Mouse (Mus musculus): ENCODE measurements around the gene Pcca. TPM values are rescaled to one million over a fixed set of nuclear protein-coding genes. Genes with fewer than 3 reads are reported as not detected.

Gene Pcca
- polyA plus RNA-seq, 1 experiment from 2014 or later, result 15.8 TPM

GRCm38 (mm10) chr14:122862623-122863022, 328.5 kb downstream of the Pcca start:
- no peaks in the 10 kb centered on the region for H3K9me3 ChIP-seq (replicated peaks)
- no peak overlapping the region for H3K4me2 ChIP-seq
- H3K4me3 ChIP-seq (replicated peaks), result no peak overlapping the region
- H3K36me3 ChIP-seq (replicated peaks), result no peaks in the 10 kb centered on the region
- H3K27me3 ChIP-seq, result no peaks in the 10 kb centered on the region
- H3K27ac ChIP-seq (replicated peaks), result no peak overlapping the region
- 52% methylated on average over 4 of the region's 4 CpGs for WGBS (ENCODE audit: insufficient replicate concordance)
- no peaks in the 10 kb centered on the region for H3K4me1 ChIP-seq (replicated peaks)
- no peak for ATAC-seq (ENCODE audit: insufficient read depth)
- H3K9ac ChIP-seq, result no peak overlapping the region

DNA sequence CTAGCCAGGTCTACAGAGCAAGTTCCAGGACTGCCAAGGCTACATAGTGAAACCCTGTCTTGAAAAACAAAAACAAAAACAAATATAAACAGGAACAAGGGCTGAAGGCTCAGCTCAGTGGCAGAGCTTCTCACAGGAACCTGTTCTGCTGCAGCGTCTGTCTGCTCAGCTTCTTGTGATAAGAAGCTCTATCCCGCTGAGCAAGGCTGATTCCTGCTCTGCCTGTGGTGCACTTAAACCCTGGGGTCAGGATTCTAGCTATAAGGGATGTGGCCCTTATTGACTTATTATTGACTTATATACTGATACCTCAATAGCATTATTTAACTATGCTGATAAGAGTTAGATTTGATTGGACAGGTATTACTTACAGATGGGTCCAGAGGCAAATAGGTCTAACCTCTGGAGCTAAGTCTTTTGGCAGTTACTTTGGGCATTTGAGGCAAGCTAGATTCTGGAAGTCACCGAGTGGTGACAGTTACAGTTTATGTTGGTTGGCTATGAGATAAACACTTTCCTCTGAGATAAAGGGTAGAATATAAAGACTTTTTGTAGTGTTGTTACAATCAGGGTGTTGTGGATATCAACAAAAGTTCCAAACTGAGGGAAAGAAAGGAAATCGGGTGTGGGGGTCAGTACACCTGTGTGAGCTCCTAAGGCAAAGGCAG, 331.5 kb downstream of the Pcca start:
- no peak for ATAC-seq (ENCODE audit: insufficient read depth)
- Histone ChIP-seq H3K27me3 (no peaks in the 10 kb centered on the region), H3K4me1 (replicated peaks) (no peaks in the 10 kb centered on the region), H3K36me3 (replicated peaks) (no peaks in the 10 kb centered on the region), H3K27ac (replicated peaks) (no peak overlapping the region), H3K9me3 (replicated peaks) (no peaks in the 10 kb centered on the region), H3K4me2 (no peak overlapping the region), H3K9ac (no peak overlapping the region), H3K4me3 (replicated peaks) (no peak overlapping the region)
- WGBS (ENCODE audit: insufficient replicate concordance), result 26% methylated on average over 4 of the region's 4 CpGs

DNA sequence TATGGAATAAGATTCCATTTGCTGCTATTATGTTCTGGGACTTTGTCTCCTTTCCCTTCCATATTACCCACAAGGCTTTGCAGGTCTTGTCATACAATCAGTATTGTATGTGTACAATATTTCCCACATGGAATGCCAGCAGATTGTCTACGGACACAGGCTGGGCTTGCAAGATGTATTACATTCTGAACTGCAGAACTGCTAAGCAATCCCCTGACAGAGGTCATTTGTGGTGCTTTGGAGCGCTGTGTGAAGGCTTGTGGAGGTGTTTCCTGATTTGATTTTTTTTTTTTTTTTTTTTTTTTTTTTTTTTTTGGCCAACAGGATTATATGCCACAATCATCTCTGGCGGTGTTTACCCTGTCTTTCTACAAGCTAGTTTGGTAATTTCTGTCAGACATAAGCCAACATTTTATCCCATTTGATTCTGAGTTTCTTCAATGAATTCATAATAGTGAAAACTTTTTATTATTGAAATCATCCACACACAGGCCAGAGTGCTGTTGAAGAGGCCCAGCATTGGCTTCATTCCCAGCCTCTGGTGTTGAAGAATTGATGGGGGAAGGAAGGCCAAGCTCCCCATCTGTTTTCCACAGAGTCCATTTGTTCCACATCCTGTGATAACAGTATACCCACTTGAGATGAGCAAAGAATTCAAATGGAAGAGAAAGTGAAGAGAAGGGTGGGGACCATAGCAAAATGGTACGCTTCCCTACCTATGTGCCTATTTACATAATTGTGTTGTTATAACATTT, 333.6 kb downstream of the Pcca start:
- H3K36me3 ChIP-seq (replicated peaks), result no peaks in the 10 kb centered on the region
- H3K9me3 ChIP-seq (replicated peaks), result no peaks in the 10 kb centered on the region
- no peaks in the 10 kb centered on the region for H3K27me3 ChIP-seq
- WGBS (ENCODE audit: insufficient replicate concordance), result 62% methylated on average over 4 of the region's 4 CpGs
- no peaks in the 10 kb centered on the region for H3K4me1 ChIP-seq (replicated peaks)
- no peak for ATAC-seq (ENCODE audit: insufficient read depth)
- no peak overlapping the region for H3K27ac ChIP-seq (replicated peaks)
- H3K4me3 ChIP-seq (replicated peaks), result no peak overlapping the region
- no peak overlapping the region for H3K4me2 ChIP-seq
- H3K9ac ChIP-seq, result no peak overlapping the region

GRCm38 (mm10) chr14:122869831-122870230, 335.7 kb downstream of the Pcca start:
- Histone ChIP-seq H3K9ac (no peak overlapping the region), H3K27me3 (no peaks in the 10 kb centered on the region), H3K4me3 (replicated peaks) (no peak overlapping the region), H3K4me1 (replicated peaks) (no peaks in the 10 kb centered on the region), H3K9me3 (replicated peaks) (no peaks in the 10 kb centered on the region), H3K4me2 (no peak overlapping the region), H3K36me3 (replicated peaks) (no peaks in the 10 kb centered on the region), H3K27ac (replicated peaks) (no peak overlapping the region)
- no peak for ATAC-seq (ENCODE audit: insufficient read depth)
- whole genome bisulfite sequencing (ENCODE audit: insufficient replicate concordance), result 58% methylated on average over 6 of the region's 6 CpGs

- no peaks in the 10 kb centered on the region for H3K9me3 ChIP-seq (replicated peaks)
- H3K27me3 ChIP-seq, result no peaks in the 10 kb centered on the region
- ATAC-seq (ENCODE audit: insufficient read depth), result no peak
- no peaks in the 10 kb centered on the region for H3K4me1 ChIP-seq (replicated peaks)
- 55% methylated on average over 4 of the region's 4 CpGs for WGBS (ENCODE audit: insufficient replicate concordance)
- no peak overlapping the region for H3K4me2 ChIP-seq
- H3K36me3 ChIP-seq (replicated peaks), result no peaks in the 10 kb centered on the region
- H3K9ac ChIP-seq, result no peak overlapping the region
- H3K27ac ChIP-seq (replicated peaks), result no peak overlapping the region
- H3K4me3 ChIP-seq (replicated peaks), result no peak overlapping the region
Observed at GRCm38 (mm10) chr14:122871841-122872580, 337.9 kb downstream of the Pcca start.

- Histone ChIP-seq H3K4me3 (replicated peaks) (no peak overlapping the region), H3K4me1 (replicated peaks) (no peaks in the 10 kb centered on the region), H3K9ac (no peak overlapping the region), H3K4me2 (no peak overlapping the region), H3K27ac (replicated peaks) (no peak overlapping the region), H3K9me3 (replicated peaks) (no peaks in the 10 kb centered on the region), H3K27me3 (no peaks in the 10 kb centered on the region), H3K36me3 (replicated peaks) (no peaks in the 10 kb centered on the region)
- 53% methylated on average over 6 of the region's 6 CpGs for WGBS (ENCODE audit: insufficient replicate concordance)
- ATAC-seq (ENCODE audit: insufficient read depth), result no peak
Observed at GRCm38 (mm10) chr14:122872612-122873011, 338.5 kb downstream of the Pcca start.

- no peak overlapping the region for H3K4me2 ChIP-seq
- no peaks in the 10 kb centered on the region for H3K4me1 ChIP-seq (replicated peaks)
- no peak for ATAC-seq (ENCODE audit: insufficient read depth)
- no peak overlapping the region for H3K9ac ChIP-seq
- no peak overlapping the region for H3K4me3 ChIP-seq (replicated peaks)
- 70% methylated on average over 8 of the region's 8 CpGs for WGBS (ENCODE audit: insufficient replicate concordance)
- H3K36me3 ChIP-seq (replicated peaks), result no peaks in the 10 kb centered on the region
- no peak overlapping the region for H3K27ac ChIP-seq (replicated peaks)
- no peaks in the 10 kb centered on the region for H3K27me3 ChIP-seq
- H3K9me3 ChIP-seq (replicated peaks), result no peaks in the 10 kb centered on the region
Observed at GRCm38 (mm10) chr14:122875056-122875455, 340.9 kb downstream of the Pcca start.

- Histone ChIP-seq H3K4me3 (replicated peaks) (no peak overlapping the region), H3K4me2 (no peak overlapping the region), H3K36me3 (replicated peaks) (no peaks in the 10 kb centered on the region), H3K9ac (no peak overlapping the region), H3K27me3 (no peaks in the 10 kb centered on the region), H3K4me1 (replicated peaks) (no peaks in the 10 kb centered on the region), H3K27ac (replicated peaks) (no peak overlapping the region), H3K9me3 (replicated peaks) (no peaks in the 10 kb centered on the region)
- no peak for ATAC-seq (ENCODE audit: insufficient read depth)
- 59% methylated on average over 6 of the region's 6 CpGs for WGBS (ENCODE audit: insufficient replicate concordance)
Observed at GRCm38 (mm10) chr14:122875636-122876035, 341.5 kb downstream of the Pcca start.

DNA sequence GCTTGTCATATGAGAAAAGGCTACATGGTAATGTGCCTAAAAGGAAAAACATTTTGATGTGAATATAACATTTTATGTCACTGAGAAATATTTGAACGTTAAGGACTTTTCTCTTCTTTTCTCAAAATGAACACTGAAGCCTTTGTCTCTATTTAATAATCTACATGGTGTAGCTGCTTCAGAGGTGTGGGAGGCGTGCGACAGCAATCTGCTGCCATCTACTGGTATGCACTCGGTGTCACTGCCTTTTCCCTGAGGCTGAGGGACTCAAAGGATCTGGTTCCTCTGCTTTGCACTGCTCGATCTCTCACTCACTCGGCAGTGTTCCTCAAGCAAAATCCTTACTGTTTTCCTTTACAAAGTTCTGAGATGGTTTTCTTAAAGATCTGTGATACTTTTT, 342.0 kb downstream of the Pcca start:
- ATAC-seq (ENCODE audit: insufficient read depth), result no peak
- H3K9me3 ChIP-seq (replicated peaks), result no peaks in the 10 kb centered on the region
- WGBS (ENCODE audit: insufficient replicate concordance), result 6% methylated on average over 6 of the region's 6 CpGs

DNA sequence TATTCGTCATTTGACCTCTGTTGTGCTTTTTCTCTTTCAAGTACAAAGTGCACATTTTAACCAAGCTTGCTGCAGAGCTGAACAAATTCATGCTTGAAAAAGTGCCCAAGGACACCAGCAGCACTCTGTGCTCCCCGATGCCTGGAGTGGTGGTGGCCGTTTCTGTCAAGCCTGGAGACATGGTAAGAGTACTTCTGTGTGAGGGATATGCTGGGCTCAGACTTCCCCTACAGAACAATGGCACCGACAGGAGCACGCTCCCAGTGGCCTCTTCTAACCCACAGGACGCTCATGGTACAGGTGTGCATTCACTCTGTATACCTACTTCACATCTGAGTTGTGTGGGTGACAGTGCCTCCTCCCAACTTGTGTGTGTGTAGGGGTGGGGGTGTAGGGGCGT, 342.6 kb downstream of the Pcca start:
- H3K9ac ChIP-seq, result no peak overlapping the region
- no peaks in the 10 kb centered on the region for H3K27me3 ChIP-seq
- no peak overlapping the region for H3K4me3 ChIP-seq (replicated peaks)
- no peak overlapping the region for H3K27ac ChIP-seq (replicated peaks)
- H3K9me3 ChIP-seq (replicated peaks), result no peaks in the 10 kb centered on the region
- no peaks in the 10 kb centered on the region for H3K4me1 ChIP-seq (replicated peaks)
- WGBS (ENCODE audit: insufficient replicate concordance), result 55% methylated on average over 7 of the region's 7 CpGs
- ATAC-seq (ENCODE audit: insufficient read depth), result no peak
- H3K36me3 ChIP-seq (replicated peaks), result no peaks in the 10 kb centered on the region
- H3K4me2 ChIP-seq, result no peak overlapping the region

More for the DNA sequence above, 342.0 kb downstream of the Pcca start:
- Histone ChIP-seq H3K27me3 (no peaks in the 10 kb centered on the region), H3K36me3 (replicated peaks) (no peaks in the 10 kb centered on the region), H3K9ac (no peak overlapping the region), H3K27ac (replicated peaks) (no peak overlapping the region), H3K4me2 (no peak overlapping the region), H3K4me3 (replicated peaks) (no peak overlapping the region), H3K4me1 (replicated peaks) (no peaks in the 10 kb centered on the region)

GRCm38 (mm10) chr14:122877787-122878186, 343.7 kb downstream of the Pcca start:
- Histone ChIP-seq H3K4me1 (replicated peaks) (no peaks in the 10 kb centered on the region), H3K9ac (no peak overlapping the region), H3K36me3 (replicated peaks) (no peaks in the 10 kb centered on the region), H3K27me3 (no peaks in the 10 kb centered on the region), H3K9me3 (replicated peaks) (no peaks in the 10 kb centered on the region), H3K4me2 (no peak overlapping the region), H3K27ac (replicated peaks) (no peak overlapping the region), H3K4me3 (replicated peaks) (no peak overlapping the region)
- no peak for ATAC-seq (ENCODE audit: insufficient read depth)
- 74% methylated on average over 3 of the region's 3 CpGs for WGBS (ENCODE audit: insufficient replicate concordance)

Data from liver, embryonic 15.5 days (tissue).